Mouse (Mus musculus): ENCODE data around the gene Depp1. TPM values are rescaled to one million over a fixed set of nuclear protein-coding genes. Genes with fewer than 3 reads are reported as not detected.

Gene Depp1
- polyA plus RNA-seq, 1 experiment from 2014 or later: 23.5 TPM

DNA sequence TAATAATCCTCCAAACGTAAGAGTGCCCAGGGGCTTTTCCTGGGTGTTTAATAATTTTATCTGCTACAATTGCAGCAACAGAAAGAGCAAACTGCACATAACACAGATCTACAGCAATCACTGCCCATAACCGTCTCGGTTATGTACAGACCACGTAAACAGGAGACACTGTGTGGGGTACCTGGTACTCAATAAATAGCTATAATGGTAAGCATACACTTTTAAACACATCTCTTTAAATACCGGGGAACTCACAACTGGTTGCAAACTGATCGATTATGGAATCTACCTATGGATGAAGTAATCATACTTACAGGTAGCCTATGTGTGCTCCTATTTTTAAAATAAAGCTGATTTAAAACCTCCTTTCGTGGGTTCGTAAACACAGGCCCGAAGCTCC lies 22.3 kb upstream of the Depp1 start:
- TF ChIP-seq CTCF (IDR thresholded peaks at IDR 0.05; ENCODE audit: low read depth): no peak
- H3K27ac ChIP-seq (ENCODE audit: low read depth): peak overlapping the region; percentile 90
- peak overlapping the region; percentile 98 for H3K9ac ChIP-seq
- 12% methylated on average over 9 of the region's 9 CpGs for WGBS
- no peaks in the 10 kb centered on the region for H3K4me1 ChIP-seq (ENCODE audit: insufficient read depth)
- H3K27me3 ChIP-seq (ENCODE audit: insufficient read depth, low read length): no peaks in the 10 kb centered on the region
- H3K36me3 ChIP-seq (ENCODE audit: insufficient read depth): peaks cover 24% of the 10 kb centered on the region
- peak overlapping the region; percentile 82 for H3K4me2 ChIP-seq
- no peaks in the 10 kb centered on the region for H3K9me3 ChIP-seq (ENCODE audit: low read depth, low read length)
- DNase-seq (peak; percentile 22), ATAC-seq (ENCODE audit: insufficient read depth) (no peak)
- peak overlapping the region; percentile 81 for H3K4me3 ChIP-seq (ENCODE audit: low read depth, low read length)

DNA sequence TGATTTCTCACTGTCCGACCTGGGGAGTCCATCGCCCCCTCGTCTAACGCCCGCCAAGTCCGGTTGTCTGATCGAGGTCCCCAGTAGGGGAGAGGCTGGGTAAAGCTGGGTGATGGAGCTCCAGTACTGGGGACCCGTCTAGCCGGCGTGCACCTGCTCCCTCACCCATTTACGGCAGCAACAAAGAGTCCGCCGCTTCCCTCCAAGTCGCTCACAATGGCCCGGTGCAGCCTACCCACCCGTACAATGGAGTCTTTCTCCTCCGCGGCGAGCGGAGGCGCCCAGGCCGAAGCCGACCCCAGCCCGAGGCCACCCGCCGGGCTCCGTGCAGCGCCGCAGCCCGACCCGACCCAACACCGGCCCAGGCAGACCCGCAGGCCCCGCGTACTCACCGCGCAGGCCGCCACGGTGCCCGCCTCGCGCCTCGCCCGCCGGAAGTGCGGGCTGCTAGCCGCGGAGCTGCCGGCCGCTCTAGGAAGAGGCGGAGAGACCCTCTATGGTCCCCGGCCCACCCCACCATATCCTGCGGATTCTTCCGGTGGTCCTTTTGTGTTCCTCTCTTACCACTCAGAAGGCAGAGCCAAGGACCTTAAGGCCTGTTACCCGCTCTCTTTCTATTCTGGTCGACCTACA lies 21.8 kb upstream of the Depp1 start, which contains the start of gene Zfp422:
Zfp422 (minus strand) TSS at position 461 of the 633 bp plus-strand sequence.
- ATAC-seq (ENCODE audit: insufficient read depth): peak; percentile 96
- H3K36me3 ChIP-seq (ENCODE audit: insufficient read depth): peaks cover 24% of the 10 kb centered on the region
- H3K4me1 ChIP-seq (ENCODE audit: insufficient read depth): no peaks in the 10 kb centered on the region
- no peaks in the 10 kb centered on the region for H3K9me3 ChIP-seq (ENCODE audit: low read depth, low read length)
- H3K27me3 ChIP-seq (ENCODE audit: insufficient read depth, low read length): no peaks in the 10 kb centered on the region
- peak within 1 kb of the TSS; percentile 81 for H3K4me3 ChIP-seq (ENCODE audit: low read depth, low read length)
- H3K27ac ChIP-seq (ENCODE audit: low read depth): peak within 1 kb of the TSS; percentile 90
- WGBS: under 1% methylated on average over 56 of the region's 56 CpGs
- peak within 1 kb of the TSS; percentile 98 for H3K9ac ChIP-seq
- peak within 1 kb of the TSS; percentile 82 for H3K4me2 ChIP-seq
- peak; percentile 92 for DNase-seq
- no peak for TF ChIP-seq CTCF (IDR thresholded peaks at IDR 0.05; ENCODE audit: low read depth)

DNA sequence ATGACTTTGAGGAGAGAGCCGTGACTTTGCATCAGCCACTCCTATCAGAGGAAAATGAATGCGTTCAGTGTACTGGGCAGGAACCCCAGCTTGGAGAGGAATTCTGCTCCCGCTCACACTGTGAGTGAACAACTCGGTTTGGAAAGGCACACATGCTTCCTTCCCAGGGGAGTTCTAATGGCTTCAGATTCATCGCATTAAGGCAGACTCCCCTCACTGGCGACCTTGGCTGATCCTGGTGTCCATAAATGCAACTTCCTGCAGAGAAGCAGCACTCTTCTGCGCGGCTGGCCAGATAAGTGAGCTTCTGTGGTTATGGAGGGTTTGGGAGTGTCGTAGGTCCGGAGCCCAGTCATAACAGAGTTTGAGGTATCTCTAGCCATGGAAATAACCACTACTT lies 20.6 kb upstream of the Depp1 start:
- 92% methylated on average over 10 of the region's 10 CpGs for WGBS
- Histone ChIP-seq H3K4me1 (ENCODE audit: insufficient read depth) (no peaks in the 10 kb centered on the region), H3K27me3 (ENCODE audit: insufficient read depth, low read length) (no peaks in the 10 kb centered on the region), H3K9me3 (ENCODE audit: low read depth, low read length) (no peaks in the 10 kb centered on the region), H3K4me3 (ENCODE audit: low read depth, low read length) (no peak overlapping the region), H3K4me2 (no peak overlapping the region), H3K9ac (no peak overlapping the region), H3K27ac (ENCODE audit: low read depth) (no peak overlapping the region), H3K36me3 (ENCODE audit: insufficient read depth) (peaks cover 20% of the 10 kb centered on the region)
- TF ChIP-seq CTCF (IDR thresholded peaks at IDR 0.05; ENCODE audit: low read depth): no peak
- ATAC-seq (ENCODE audit: insufficient read depth): no peak
- DNase-seq: no peak

DNA sequence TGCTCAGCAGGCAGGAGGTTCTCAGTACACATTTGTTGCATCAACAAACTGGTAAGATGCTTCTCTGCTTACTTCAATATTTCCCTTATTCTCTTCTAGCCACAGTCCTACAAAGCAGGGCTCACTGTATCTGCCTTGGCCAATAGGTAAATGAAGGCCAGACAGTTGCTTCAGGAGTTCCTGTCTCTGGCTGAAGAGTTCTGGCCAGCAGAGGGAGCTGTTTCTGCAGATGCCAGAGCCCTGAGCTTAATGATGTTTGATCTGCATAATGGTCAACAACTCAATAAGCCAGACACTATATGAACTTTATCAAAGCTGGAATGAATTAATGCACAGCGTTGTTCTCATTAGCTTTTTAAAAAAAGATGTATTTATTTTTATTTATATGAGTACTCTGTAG lies 18.3 kb upstream of the Depp1 start:
- 41% methylated on average over 1 of the region's 1 CpGs for WGBS
- peak; percentile 80 for TF ChIP-seq CTCF (IDR thresholded peaks at IDR 0.05; ENCODE audit: low read depth)
- H3K27ac ChIP-seq (ENCODE audit: low read depth): no peak overlapping the region
- ATAC-seq (ENCODE audit: insufficient read depth) (no peak), DNase-seq (peak; percentile 83)
- no peak overlapping the region for H3K9ac ChIP-seq
- no peaks in the 10 kb centered on the region for H3K4me1 ChIP-seq (ENCODE audit: insufficient read depth)
- H3K27me3 ChIP-seq (ENCODE audit: insufficient read depth, low read length): no peaks in the 10 kb centered on the region
- peaks cover 2% of the 10 kb centered on the region; the same call in 1 of the 2 replicates for H3K36me3 ChIP-seq (ENCODE audit: insufficient read depth)
- no peak overlapping the region for H3K4me2 ChIP-seq
- no peaks in the 10 kb centered on the region for H3K9me3 ChIP-seq (ENCODE audit: low read depth, low read length)
- H3K4me3 ChIP-seq (ENCODE audit: low read depth, low read length): no peak overlapping the region

DNA sequence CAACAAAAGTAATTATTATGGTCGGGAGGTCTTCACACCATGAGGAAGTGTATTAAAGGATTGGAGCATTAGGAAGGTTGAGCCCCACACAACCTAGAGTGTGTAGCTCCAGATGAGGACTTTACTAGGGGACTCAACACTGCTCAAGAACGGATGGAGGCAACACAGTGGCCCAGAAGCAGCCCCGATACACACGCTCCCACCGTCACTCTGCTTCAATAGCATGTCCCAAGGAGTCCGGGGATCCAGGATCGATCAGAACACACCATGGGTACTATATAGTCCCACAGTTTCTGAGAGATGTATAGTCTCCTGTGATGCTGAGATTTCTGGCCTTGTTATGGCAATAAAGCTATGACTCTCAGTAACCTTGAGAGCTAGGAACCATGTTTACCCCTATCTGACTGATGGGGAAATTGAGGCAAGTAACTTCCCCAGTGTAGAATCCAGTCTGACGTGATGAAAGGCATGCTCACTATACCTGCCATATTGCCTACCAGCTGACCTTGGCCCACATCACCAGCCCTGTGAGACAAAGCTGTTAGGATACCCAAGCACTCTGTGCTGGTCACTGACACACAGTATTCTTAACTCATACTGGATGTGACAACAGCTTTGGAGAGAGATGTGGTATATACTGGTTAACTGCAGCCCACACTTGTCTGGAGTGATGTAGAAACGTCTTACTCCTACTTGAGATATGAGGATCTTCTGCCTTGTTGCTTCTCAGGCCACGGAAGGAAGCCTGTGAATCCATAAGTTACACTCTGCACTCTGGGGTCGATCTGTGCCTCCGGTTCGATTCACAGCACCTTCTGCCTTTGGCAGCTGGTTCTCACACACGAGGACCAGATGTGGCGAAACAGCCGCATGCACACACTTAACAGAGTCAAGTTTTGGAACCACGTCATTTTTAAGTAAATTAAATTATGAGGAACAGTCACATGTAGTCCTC lies 16.4 kb upstream of the Depp1 start:
- no peaks in the 10 kb centered on the region for H3K27me3 ChIP-seq (ENCODE audit: insufficient read depth, low read length)
- H3K4me3 ChIP-seq (ENCODE audit: low read depth, low read length): no peak overlapping the region
- no peak overlapping the region for H3K4me2 ChIP-seq
- no peak for TF ChIP-seq CTCF (IDR thresholded peaks at IDR 0.05; ENCODE audit: low read depth)
- no peaks in the 10 kb centered on the region for H3K4me1 ChIP-seq (ENCODE audit: insufficient read depth)
- no peak overlapping the region for H3K9ac ChIP-seq
- WGBS: 92% methylated on average over 17 of the region's 17 CpGs
- no peak for DNase-seq
- peak overlapping the region; percentile 91 for H3K27ac ChIP-seq (ENCODE audit: low read depth)
- H3K9me3 ChIP-seq (ENCODE audit: low read depth, low read length): no peaks in the 10 kb centered on the region
- no peaks in the 10 kb centered on the region for H3K36me3 ChIP-seq (ENCODE audit: insufficient read depth)
- no peak for ATAC-seq (ENCODE audit: insufficient read depth)

DNA sequence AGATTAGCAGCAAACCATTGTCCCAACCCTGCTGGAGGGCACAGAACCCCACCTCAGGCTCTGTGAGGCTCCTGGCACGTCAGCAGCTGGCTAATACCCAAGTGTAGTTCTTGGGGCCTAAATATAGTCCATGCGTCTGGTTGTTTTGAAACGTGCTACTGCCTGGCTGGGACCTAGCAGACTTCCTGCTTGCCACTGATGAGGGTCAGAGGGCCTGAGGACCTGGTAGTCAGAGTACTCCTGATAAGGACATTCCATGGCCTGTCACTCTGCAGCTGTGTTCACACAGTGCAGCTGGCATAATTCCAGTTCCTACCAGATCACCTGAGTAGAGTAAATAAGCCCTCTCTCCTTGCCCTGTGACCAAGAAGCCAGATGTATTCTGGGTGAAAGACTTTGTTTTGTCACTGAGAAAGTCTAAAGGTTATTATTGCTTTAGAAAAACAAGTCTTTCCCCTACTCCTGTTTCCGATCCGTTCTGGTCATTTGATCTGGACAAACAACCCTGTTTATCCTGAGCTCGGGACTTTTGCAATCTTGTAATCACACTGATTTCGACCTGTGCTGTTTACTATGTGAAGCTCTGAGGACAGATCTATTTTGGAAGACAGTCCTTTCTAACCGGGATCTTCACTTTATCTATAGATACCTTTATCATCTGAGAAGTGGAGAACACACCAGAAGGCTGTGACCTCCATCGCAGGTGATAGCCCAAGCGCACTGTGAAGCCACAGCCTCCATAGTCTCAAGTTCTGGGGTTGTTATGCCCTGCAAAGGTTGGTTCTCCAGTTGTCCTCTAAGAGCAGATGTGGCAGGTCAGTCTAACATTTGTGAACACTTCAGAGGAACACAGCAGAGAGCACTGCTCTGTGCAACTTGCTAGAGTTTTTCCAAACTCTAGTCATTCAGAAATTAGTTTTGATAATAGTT lies 14.9 kb upstream of the Depp1 start:
- no peak overlapping the region for H3K4me2 ChIP-seq
- no peaks in the 10 kb centered on the region for H3K9me3 ChIP-seq (ENCODE audit: low read depth, low read length)
- no peaks in the 10 kb centered on the region for H3K36me3 ChIP-seq (ENCODE audit: insufficient read depth)
- ATAC-seq (ENCODE audit: insufficient read depth) (peak; percentile 93), DNase-seq (peak; percentile 82)
- no peaks in the 10 kb centered on the region for H3K27me3 ChIP-seq (ENCODE audit: insufficient read depth, low read length)
- H3K4me1 ChIP-seq (ENCODE audit: insufficient read depth): no peaks in the 10 kb centered on the region
- H3K9ac ChIP-seq: no peak overlapping the region
- WGBS: 32% methylated on average over 10 of the region's 10 CpGs
- peak overlapping the region; percentile 91 for H3K27ac ChIP-seq (ENCODE audit: low read depth)
- H3K4me3 ChIP-seq (ENCODE audit: low read depth, low read length): no peak overlapping the region
- no peak for TF ChIP-seq CTCF (IDR thresholded peaks at IDR 0.05; ENCODE audit: low read depth)

All from lung, embryonic 14.5 days (tissue).